Mouse (Mus musculus) liver, adult 2 months (tissue): ENCODE data around the gene Wnt11. TPM values are rescaled to one million over a fixed set of nuclear protein-coding genes. Genes with fewer than 3 reads are reported as not detected.
A peak's percentile ranks its signal among the peaks of the same experiment; 100 is the strongest.

ENCODE experiments used
- DNase-seq: peaks from one replicate; pipeline ENCODE4 v3.0.0-alpha.2; 2011; ENCODE audit warnings: low read depth, low spot score; ENCODE audit errors: extremely low read depth
- H3K27ac ChIP-seq: fragments of 200-500 bp; replicated peaks from 2 replicates; pipeline ENCODE4 v1.5.1; 2012; ENCODE audit warnings: low read depth, mild to moderate bottlenecking, control low read depth, inconsistent platforms, low read length; ENCODE audit not compliant: insufficient read depth
- H3K27me3 ChIP-seq: fragments of 200-500 bp; 2 replicates; pipeline ENCODE4 v1.6.1; 2012; ENCODE audit warnings: mild to moderate bottlenecking, moderate library complexity, low read length, inconsistent platforms; ENCODE audit not compliant: control insufficient read depth, insufficient read depth
- H3K36me3 ChIP-seq: fragments of 200-500 bp; 2 replicates; pipeline ENCODE4 v1.6.1; 2012; ENCODE audit warnings: low read length, inconsistent platforms; ENCODE audit not compliant: control insufficient read depth, insufficient read depth
- H3K4me1 ChIP-seq: fragments of 200-500 bp; 2 replicates; pipeline ENCODE4 v1.6.1; 2011; ENCODE audit warnings: low read length; ENCODE audit not compliant: control insufficient read depth, insufficient read depth
- H3K4me3 ChIP-seq: fragments of 200-500 bp; 2 replicates; pipeline ENCODE4 v1.5.1; 2011; ENCODE audit warnings: low read depth, mild to moderate bottlenecking, control low read depth, low read length, moderate library complexity; ENCODE audit not compliant: insufficient read depth
- H3K79me2 ChIP-seq: fragments of 200-500 bp; 2 replicates; pipeline ENCODE4 v1.6.1; 2012; ENCODE audit warnings: inconsistent platforms, mild to moderate bottlenecking, low read length, moderate library complexity; ENCODE audit not compliant: control insufficient read depth, insufficient read depth
- H3K9ac ChIP-seq: fragments of 200-500 bp; 2 replicates; pipeline ENCODE4 v1.6.1; 2012; ENCODE audit warnings: low read depth, mild to moderate bottlenecking, control low read depth, inconsistent platforms, low read length
- CTCF ChIP-seq: fragments of 200-500 bp; IDR thresholded peaks from 2 replicates; pipeline ENCODE4 v1.5.1; 2011; ENCODE audit warnings: low read depth, low read length, control low read depth
- POLR2A ChIP-seq: fragments of 200-500 bp; IDR thresholded peaks from 2 replicates; pipeline ENCODE4 v1.6.1; 2011; ENCODE audit warnings: low read length, control low read depth; ENCODE audit not compliant: insufficient read depth; ENCODE audit errors: extremely low read depth
- WGBS: fragments of 180-500 bp; shearing (Covaris S2); methylation state at CpG from one replicate; pipeline ENCODE4 v1.1.7; 2018; 5-methylcytosine and 5-hydroxymethylcytosine counted together
- polyA plus RNA-seq: library from polyadenylated mRNA; depleted of rRNA; stranded (reverse); fragments of >200 nt; gene quantifications from 2 replicates; pipeline ENCODE4 v1.2.3, GENCODE M21; 2012
- total RNA-seq: library from RNA; depleted of rRNA; stranded (reverse); fragments of >200 nt; gene quantifications from 2 replicates; pipeline ENCODE4 v1.2.3, GENCODE M21; 2014

Gene Wnt11
- total and polyA plus RNA-seq, 2 experiments = 0.21 to 0.55 TPM

GRCm38 (mm10) chr7:98803181-98803580 is 31.7 kb upstream of the Wnt11 start:
- peaks cover 6% of the 10 kb centered on the region; the same call in 1 of the 2 replicates for H3K4me1 ChIP-seq
- no peak overlapping the region for H3K4me3 ChIP-seq
- H3K79me2 ChIP-seq = no peaks in the 10 kb centered on the region
- no peaks in the 10 kb centered on the region for H3K36me3 ChIP-seq
- DNase-seq = no peak
- TF ChIP-seq CTCF (no peak), POLR2A (no peak)
- no peak overlapping the region for H3K9ac ChIP-seq
- WGBS = 74% methylated on average over 9 of the region's 9 CpGs
- H3K27ac ChIP-seq = no peak overlapping the region
- H3K27me3 ChIP-seq = no peaks in the 10 kb centered on the region

DNA sequence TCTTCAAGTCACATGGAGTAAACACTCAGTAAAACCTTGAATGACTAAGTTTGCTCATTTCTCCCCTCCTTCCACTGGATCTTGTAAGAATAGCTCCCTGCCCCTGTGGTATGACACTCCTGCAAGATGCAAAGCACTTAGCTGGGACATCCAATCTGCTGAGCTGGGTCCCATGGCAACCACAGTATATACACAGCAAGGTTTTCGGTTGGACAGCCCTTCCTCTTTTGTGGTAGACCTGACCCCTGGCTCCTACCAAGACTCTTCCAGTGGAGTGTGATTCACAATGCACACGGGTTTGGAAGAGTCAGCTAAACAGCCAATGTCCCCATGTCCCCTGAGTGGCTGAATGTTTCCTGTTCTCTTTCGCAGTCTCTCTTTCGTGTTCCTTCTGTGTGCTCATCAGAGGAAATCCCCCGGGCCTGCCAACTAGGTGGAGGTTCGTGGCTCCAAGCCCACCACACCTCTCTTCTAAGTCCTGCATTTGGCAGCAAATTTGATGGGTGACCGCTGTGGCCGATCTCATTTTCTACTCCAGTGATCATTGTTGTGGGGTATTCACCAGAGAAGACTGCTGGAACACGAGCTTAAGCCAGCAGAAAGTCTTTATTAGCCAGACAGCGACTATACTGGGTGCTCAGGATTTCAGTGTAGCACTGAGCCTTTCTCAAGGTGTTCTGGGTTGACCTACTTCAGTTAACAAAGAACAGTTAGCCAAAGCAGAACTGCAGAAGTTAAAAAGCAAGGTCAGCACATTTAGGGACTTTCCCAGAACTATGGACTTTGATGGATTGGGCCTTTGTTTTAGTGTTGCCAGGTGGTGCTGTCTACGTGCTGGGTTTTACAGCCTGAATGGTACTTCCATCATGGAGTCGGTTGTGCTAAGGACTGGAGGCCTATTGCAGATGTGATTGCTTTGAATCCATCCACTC is 29.8 kb upstream of the Wnt11 start:
- Histone ChIP-seq H3K9ac (no peak overlapping the region), H3K27ac (no peak overlapping the region), H3K36me3 (no peaks in the 10 kb centered on the region), H3K4me3 (no peak overlapping the region), H3K79me2 (no peaks in the 10 kb centered on the region), H3K4me1 (peaks cover 6% of the 10 kb centered on the region; the same call in 1 of the 2 replicates), H3K27me3 (no peaks in the 10 kb centered on the region)
- 37% methylated on average over 12 of the region's 12 CpGs for WGBS
- TF ChIP-seq POLR2A (no peak), CTCF (no peak)
- peak; percentile 59 for DNase-seq

GRCm38 (mm10) chr7:98806961-98807360 is 28.0 kb upstream of the Wnt11 start:
- H3K36me3 ChIP-seq = no peaks in the 10 kb centered on the region
- TF ChIP-seq CTCF (no peak), POLR2A (no peak)
- H3K4me3 ChIP-seq = no peak overlapping the region
- no peak overlapping the region for H3K9ac ChIP-seq
- no peak overlapping the region for H3K27ac ChIP-seq
- 51% methylated on average over 3 of the region's 3 CpGs for WGBS
- H3K27me3 ChIP-seq = no peaks in the 10 kb centered on the region
- no peaks in the 10 kb centered on the region for H3K79me2 ChIP-seq
- DNase-seq = peak; percentile 70
- H3K4me1 ChIP-seq = peaks cover 6% of the 10 kb centered on the region; the same call in 1 of the 2 replicates

- DNase-seq = peak; percentile 12
- no peaks in the 10 kb centered on the region for H3K36me3 ChIP-seq
- no peaks in the 10 kb centered on the region for H3K27me3 ChIP-seq
- H3K27ac ChIP-seq = no peak overlapping the region
- TF ChIP-seq POLR2A = no peak
- TF ChIP-seq CTCF = no peak
- H3K4me1 ChIP-seq = peaks cover 6% of the 10 kb centered on the region; the same call in 1 of the 2 replicates
- H3K4me3 ChIP-seq = no peak overlapping the region
- no peak overlapping the region for H3K9ac ChIP-seq
- no peaks in the 10 kb centered on the region for H3K79me2 ChIP-seq
- WGBS = 78% methylated on average over 6 of the region's 6 CpGs
Observed at GRCm38 (mm10) chr7:98809372-98809771, 25.5 kb upstream of the Wnt11 start.

GRCm38 (mm10) chr7:98810619-98811018 is 24.3 kb upstream of the Wnt11 start:
- H3K4me1 ChIP-seq = no peaks in the 10 kb centered on the region
- DNase-seq = no peak
- TF ChIP-seq CTCF = no peak
- no peak for TF ChIP-seq POLR2A
- H3K36me3 ChIP-seq = no peaks in the 10 kb centered on the region
- H3K27me3 ChIP-seq = no peaks in the 10 kb centered on the region
- H3K9ac ChIP-seq = no peak overlapping the region
- 94% methylated on average over 2 of the region's 2 CpGs for WGBS
- H3K27ac ChIP-seq = no peak overlapping the region
- no peak overlapping the region for H3K4me3 ChIP-seq
- no peaks in the 10 kb centered on the region for H3K79me2 ChIP-seq

DNA sequence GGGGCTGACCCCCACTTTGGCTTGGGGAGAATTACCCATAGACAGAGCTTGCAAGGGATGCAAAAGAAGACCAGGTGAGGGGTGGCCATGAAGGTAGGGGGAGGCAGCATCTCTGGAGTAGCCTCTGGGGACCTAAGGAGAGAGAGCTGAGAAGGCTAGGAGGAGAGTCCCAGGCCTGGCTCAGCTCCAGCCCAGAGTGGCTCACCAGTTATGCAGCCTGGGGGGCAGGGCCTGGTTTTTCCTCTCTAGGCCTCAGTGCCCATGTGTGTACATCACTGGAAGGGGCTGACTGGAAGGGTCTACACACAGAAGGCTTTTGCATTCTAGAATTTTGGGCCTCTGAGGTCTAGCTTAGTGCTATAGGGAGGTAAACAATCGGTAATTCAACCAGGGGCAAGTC is 14.4 kb upstream of the Wnt11 start:
- no peaks in the 10 kb centered on the region for H3K79me2 ChIP-seq
- H3K4me3 ChIP-seq = no peak overlapping the region
- no peaks in the 10 kb centered on the region for H3K36me3 ChIP-seq
- H3K9ac ChIP-seq = no peak overlapping the region
- no peak overlapping the region for H3K27ac ChIP-seq
- TF ChIP-seq CTCF (no peak), POLR2A (no peak)
- no peaks in the 10 kb centered on the region for H3K4me1 ChIP-seq
- DNase-seq = no peak
- WGBS = 94% methylated on average over 1 of the region's 1 CpGs
- H3K27me3 ChIP-seq = no peaks in the 10 kb centered on the region
